ENCODE assay signal across 8 mouse cellular contexts in genomic region chr13:83730713-83731480, GRCm38 (mm10).
DNase-seq lines count a peak whose midpoint lies in the region; ATAC-seq lines count a peak whose summit lies in the region.

No protein-coding gene starts in this region.

- peaks cover 2% of the 10 kb centered on the region; the same call in 1 of the 2 replicates for H3K9me3 ChIP-seq in erythroblast, embryonic 14.5 days (ENCODE audit: control insufficient read depth, low read length)
- H3K9me3 ChIP-seq in hindbrain, embryonic 12.5 days (replicated peaks), result no peaks in the 10 kb centered on the region
- H3K9me3 ChIP-seq in midbrain, embryonic 14.5 days (ENCODE audit: control insufficient read depth, low read length), result no peaks in the 10 kb centered on the region

- no peaks in the 10 kb centered on the region for H3K4me1 ChIP-seq in erythroblast, embryonic 14.5 days (ENCODE audit: control insufficient read depth)
- H3K4me1 ChIP-seq in hindbrain, embryonic 12.5 days, result no peaks in the 10 kb centered on the region
- H3K4me1 ChIP-seq in midbrain, embryonic 14.5 days (ENCODE audit: control insufficient read depth, insufficient read depth, low read length), result no peaks in the 10 kb centered on the region

- under 1% methylated on average over 71 of the region's 91 CpGs for WGBS in hindbrain, embryonic 12.5 days
- WGBS in midbrain, embryonic 14.5 days, result under 1% methylated on average over 91 of the region's 91 CpGs

- H3K9ac ChIP-seq in hindbrain, embryonic 12.5 days, result peak overlapping the region; percentile 100
- peak overlapping the region; percentile 100 for H3K9ac ChIP-seq in midbrain, embryonic 14.5 days (replicated peaks; ENCODE audit: low read length)

- no peaks in the 10 kb centered on the region for H3K36me3 ChIP-seq in erythroblast, embryonic 14.5 days (ENCODE audit: control insufficient read depth)
- H3K36me3 ChIP-seq in hindbrain, embryonic 12.5 days, result no peaks in the 10 kb centered on the region; the same call in none of the 2 replicates
- peaks cover 22% of the 10 kb centered on the region for H3K36me3 ChIP-seq in midbrain, embryonic 14.5 days (ENCODE audit: control insufficient read depth, insufficient read depth, low read length)

- ATAC-seq in erythroblast, adult 5-6 weeks (replicated peaks; ENCODE audit: low FRiP score, poor library complexity, severe bottlenecking), result no peak
- peak; percentile 17 for ATAC-seq in activated CD4-positive, CD25-positive, alpha-beta regulatory T cell, adult 4 months
- ATAC-seq in hindbrain, embryonic 12.5 days (ENCODE audit: low FRiP score), result peak; percentile 79
- peak; percentile 79 for ATAC-seq in midbrain, embryonic 14.5 days (ENCODE audit: low FRiP score, low TSS enrichment)

- peak overlapping the region; percentile 100 for H3K27ac ChIP-seq in hindbrain, embryonic 12.5 days
- peak overlapping the region; percentile 100 for H3K27ac ChIP-seq in midbrain, embryonic 14.5 days (replicated peaks; ENCODE audit: low read depth, low read length)

- H3K27me3 ChIP-seq in erythroblast, embryonic 14.5 days (ENCODE audit: control insufficient read depth), result peaks cover 97% of the 10 kb centered on the region
- no peaks in the 10 kb centered on the region; the same call in 1 of the 2 replicates for H3K27me3 ChIP-seq in hindbrain, embryonic 12.5 days
- no peaks in the 10 kb centered on the region for H3K27me3 ChIP-seq in midbrain, embryonic 14.5 days (ENCODE audit: control insufficient read depth, insufficient read depth, low read length)

- H3K4me3 ChIP-seq in erythroblast, embryonic 14.5 days (replicated peaks), result peak overlapping the region; percentile 40
- H3K4me3 ChIP-seq in hindbrain, embryonic 12.5 days, result peak overlapping the region; percentile 84
- H3K4me3 ChIP-seq in midbrain, embryonic 14.5 days (replicated peaks; ENCODE audit: low read depth, low read length), result peak overlapping the region; percentile 86

- DNase-seq in embryo, embryonic 9.5 days (ENCODE audit: extremely low spot score), result peak; percentile 90
- peak; percentile 80 to 87 for DNase-seq in left cerebral cortex, postnatal 25 days (ENCODE audit: low spot score in 2 of 2)
- DNase-seq in midbrain, embryonic 14.5 days, result peak; percentile 90
- peak; percentile 66 for DNase-seq in testis, postnatal 14 days (ENCODE audit: low spot score)

- intact Hi-C loops in left cerebral cortex, postnatal 25 days (cut with DNase I), result loop anchor here (2.0 kb wide), 1 partner anchor 618 kb away; no protein-coding TSS in a partner anchor

- peak overlapping the region; percentile 69 for H3K4me2 ChIP-seq in hindbrain, embryonic 12.5 days (replicated peaks)
- peak overlapping the region; percentile 86 for H3K4me2 ChIP-seq in midbrain, embryonic 14.5 days (ENCODE audit: low read length)
